Mouse (Mus musculus) granulocyte monocyte progenitor cell, adult 5-6 weeks (primary cell): Measurements from ENCODE around the gene 2300002M23Rik. TPM values are rescaled to one million over a fixed set of nuclear protein-coding genes. Genes with fewer than 3 reads are reported as not detected.

Experiments
- ATAC-seq: replicated peaks from 2 replicates; pipeline ENCODE4 v1.8.0; 2016; ENCODE audit warnings: mild to moderate bottlenecking, moderate TSS enrichment, inconsistent platforms; ENCODE audit not compliant: poor library complexity, severe bottlenecking
- total RNA-seq, 2 experiments: library from RNA; stranded (forward) in 1 of 2; stranded (reverse) in 1 of 2; fragments of 200-712, 200-1000 nt in 1 of 2; fragments of >200 nt in 1 of 2; fragmentation: Nextera tagmentation in 1 of 2; gene quantifications; 2 replicates each; pipeline ENCODE4 v1.2.3; 2014 to 2017

Gene 2300002M23Rik
- total RNA-seq, 2 experiments from 2014 or later: not detected

DNA sequence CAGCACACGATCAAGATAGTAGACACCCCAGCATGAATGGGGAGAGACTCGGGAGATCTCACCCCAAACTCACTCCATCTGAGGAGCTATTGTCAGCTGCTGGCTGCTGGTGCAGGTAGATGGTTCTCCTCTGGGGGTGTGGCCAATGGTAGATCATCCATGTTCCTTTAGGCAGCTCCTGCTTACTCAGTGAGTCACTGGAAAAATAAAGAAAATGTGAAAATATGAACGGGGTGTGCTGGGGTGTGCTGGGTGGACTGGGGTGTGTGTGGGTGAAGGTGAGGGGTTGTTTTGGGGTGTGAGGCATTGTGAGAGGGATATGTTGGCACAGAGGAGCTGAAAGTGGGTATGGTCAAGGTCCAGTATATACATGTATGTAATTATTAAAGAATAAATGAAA lies 30.1 kb downstream of the 2300002M23Rik start:
- ATAC-seq: no peak

DNA sequence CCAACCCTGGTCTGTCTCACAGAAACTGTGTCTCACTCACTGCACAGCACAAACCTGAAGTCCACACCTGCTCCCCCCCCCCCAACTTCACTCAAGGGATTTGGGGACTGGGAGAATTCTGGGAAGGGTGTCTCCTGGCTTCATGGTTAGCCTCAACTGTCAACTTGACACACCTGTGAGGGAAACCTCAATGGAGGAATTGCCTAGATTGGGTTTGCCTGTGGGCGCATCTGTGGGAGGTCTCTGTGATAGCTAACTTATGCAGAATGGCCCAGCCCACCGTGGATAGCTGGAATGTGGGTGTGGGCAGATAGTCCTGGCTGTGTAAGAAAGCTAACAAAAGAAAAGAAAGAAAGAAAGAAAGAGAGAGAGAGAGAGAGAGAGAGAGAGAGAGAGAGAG lies 34.0 kb downstream of the 2300002M23Rik start, which contains the start of gene Sfta2:
TSS of gene Sfta2 (plus strand) at position 301 of the 400 bp plus-strand sequence.
- ATAC-seq: no peak

DNA sequence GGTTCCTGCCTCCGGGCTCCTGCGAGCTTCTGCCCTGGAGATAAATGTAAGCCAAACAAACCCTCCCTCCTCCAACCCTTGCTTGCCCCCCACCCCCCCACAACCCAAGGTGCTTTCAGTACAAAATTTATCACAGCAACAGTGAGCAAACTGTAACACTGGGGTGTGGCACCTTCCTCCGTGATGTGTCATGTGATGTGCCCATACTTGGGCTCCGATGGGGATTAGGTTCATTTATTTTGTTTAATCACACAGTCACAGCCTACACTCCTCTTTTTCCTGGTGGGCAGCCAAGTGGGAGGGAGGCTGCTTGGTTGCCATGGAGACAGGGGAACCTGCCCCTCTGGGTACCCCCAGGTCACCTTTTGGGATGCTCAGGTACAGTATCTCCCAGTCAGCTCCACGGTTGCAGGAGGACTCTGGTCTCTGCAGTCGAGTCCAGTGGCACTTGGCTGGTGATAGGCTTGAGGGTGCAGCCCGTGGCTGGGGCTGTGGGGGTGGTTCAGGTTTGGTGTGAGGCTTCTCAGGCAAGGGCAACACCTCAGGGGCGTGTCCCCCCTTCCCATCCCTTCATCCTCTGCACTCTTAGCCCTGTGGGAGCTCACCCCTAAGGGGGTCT lies 34.6 kb downstream of the 2300002M23Rik start:
- ATAC-seq: no peak

DNA sequence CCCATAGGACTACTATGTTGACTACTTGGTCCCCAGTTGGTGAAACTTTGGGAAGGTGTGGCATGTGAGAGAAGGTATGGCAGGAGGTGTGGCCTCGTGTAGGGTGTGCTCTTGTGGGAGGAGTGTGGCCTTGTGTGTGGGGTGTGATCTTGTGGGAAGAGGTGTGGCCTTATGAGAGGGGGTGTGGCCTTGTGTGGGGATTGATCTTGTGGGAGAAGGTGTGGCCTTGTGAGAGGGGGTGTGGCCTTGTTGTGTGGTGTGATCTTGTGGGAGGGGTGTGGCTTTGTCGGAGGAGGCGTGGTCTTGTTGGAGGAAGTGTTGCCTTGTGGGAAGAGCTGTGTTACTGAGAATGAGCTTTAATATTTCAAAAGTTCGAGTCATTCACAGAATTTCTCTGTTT lies 49.9 kb downstream of the 2300002M23Rik start:
- ATAC-seq: peak; percentile 59

Other genes with a start within 250 kb of the 2300002M23Rik start
- gene H2-Q1, start 247.0 kb upstream of the 2300002M23Rik start, total RNA-seq (2014; fragmentation: Nextera tagmentation): not detected in 2 replicates
- gene H2-Q1, start 247.0 kb upstream of the 2300002M23Rik start, total RNA-seq (2017): not detected in 2 replicates
- gene H2-Q2, start 225.2 kb upstream of the 2300002M23Rik start, total RNA-seq (2014; fragmentation: Nextera tagmentation): 0.45 TPM in 1 of 2 replicates, not detected in the other
- not detected in 2 replicates for gene H2-Q2, start 225.2 kb upstream of the 2300002M23Rik start, total RNA-seq (2017)
- 8.3 and 15.5 TPM in 2 replicates for gene H2-Q4, start 187.8 kb upstream of the 2300002M23Rik start, total RNA-seq (2014; fragmentation: Nextera tagmentation)
- gene H2-Q4, start 187.8 kb upstream of the 2300002M23Rik start, total RNA-seq (2017): 19.5 and 23.4 TPM in 2 replicates
- gene H2-Q6, start 142.6 kb upstream of the 2300002M23Rik start, total RNA-seq (2014; fragmentation: Nextera tagmentation): 23.1 and 29.0 TPM in 2 replicates
- 30.8 and 35.5 TPM in 2 replicates for gene H2-Q6, start 142.6 kb upstream of the 2300002M23Rik start, total RNA-seq (2017)
- gene H2-Q7, start 128.3 kb upstream of the 2300002M23Rik start, total RNA-seq (2014; fragmentation: Nextera tagmentation): 27.4 and 32.8 TPM in 2 replicates
- 21.9 and 31.9 TPM in 2 replicates for gene H2-Q7, start 128.3 kb upstream of the 2300002M23Rik start, total RNA-seq (2017)
- gene H2-Q10, start 97.4 kb upstream of the 2300002M23Rik start, total RNA-seq (2014; fragmentation: Nextera tagmentation): 0.36 and 1.0 TPM in 2 replicates
- 0.22 TPM in 1 of 2 replicates, not detected in the other for gene H2-Q10, start 97.4 kb upstream of the 2300002M23Rik start, total RNA-seq (2017)
- 0.92 TPM in 1 of 2 replicates, not detected in the other for gene Pou5f1, start 61.4 kb upstream of the 2300002M23Rik start, total RNA-seq (2014; fragmentation: Nextera tagmentation)
- not detected in 2 replicates for gene Pou5f1, start 61.4 kb upstream of the 2300002M23Rik start, total RNA-seq (2017)
- gene Tcf19, start 50.6 kb upstream of the 2300002M23Rik start, total RNA-seq (2014; fragmentation: Nextera tagmentation): 20.3 and 23.9 TPM in 2 replicates
- 5.3 and 8.6 TPM in 2 replicates for gene Tcf19, start 50.6 kb upstream of the 2300002M23Rik start, total RNA-seq (2017)
- 1.0 and 14.4 TPM in 2 replicates for gene Cchcr1, start 50.4 kb upstream of the 2300002M23Rik start, total RNA-seq (2014; fragmentation: Nextera tagmentation)
- gene Cchcr1, start 50.4 kb upstream of the 2300002M23Rik start, total RNA-seq (2017): 2.7 and 5.3 TPM in 2 replicates
- not detected in 2 replicates for gene Psors1c2, start 34.2 kb upstream of the 2300002M23Rik start, total RNA-seq (2014; fragmentation: Nextera tagmentation)
- not detected in 2 replicates for gene Psors1c2, start 34.2 kb upstream of the 2300002M23Rik start, total RNA-seq (2017)
- not detected in 2 replicates for gene Cdsn, start 15.3 kb upstream of the 2300002M23Rik start, total RNA-seq (2014; fragmentation: Nextera tagmentation)
- not detected in 2 replicates for gene Cdsn, start 15.3 kb upstream of the 2300002M23Rik start, total RNA-seq (2017)
- gene Sfta2, start 34.1 kb downstream of the 2300002M23Rik start, total RNA-seq (2014; fragmentation: Nextera tagmentation): not detected in 2 replicates
- not detected in 2 replicates for gene Sfta2, start 34.1 kb downstream of the 2300002M23Rik start, total RNA-seq (2017)
- not detected in 2 replicates for gene Gm9573, start 59.2 kb downstream of the 2300002M23Rik start, total RNA-seq (2014; fragmentation: Nextera tagmentation)
- gene Gm9573, start 59.2 kb downstream of the 2300002M23Rik start, total RNA-seq (2017): not detected in 2 replicates
- not detected in 2 replicates for gene Mucl3, start 76.2 kb downstream of the 2300002M23Rik start, total RNA-seq (2014; fragmentation: Nextera tagmentation)
- gene Mucl3, start 76.2 kb downstream of the 2300002M23Rik start, total RNA-seq (2017): not detected in 2 replicates
- gene Vars2, start 100.1 kb downstream of the 2300002M23Rik start, total RNA-seq (2014; fragmentation: Nextera tagmentation): 7.3 and 30.1 TPM in 2 replicates
- gene Vars2, start 100.1 kb downstream of the 2300002M23Rik start, total RNA-seq (2017): 7.8 and 16.2 TPM in 2 replicates
- 20.3 and 41.9 TPM in 2 replicates for gene Gtf2h4, start 106.3 kb downstream of the 2300002M23Rik start, total RNA-seq (2014; fragmentation: Nextera tagmentation)
- 32.6 and 40.4 TPM in 2 replicates for gene Gtf2h4, start 106.3 kb downstream of the 2300002M23Rik start, total RNA-seq (2017)
- not detected in 2 replicates for gene Ddr1, start 137.2 kb downstream of the 2300002M23Rik start, total RNA-seq (2014; fragmentation: Nextera tagmentation)
- gene Ddr1, start 137.2 kb downstream of the 2300002M23Rik start, total RNA-seq (2017): not detected in 2 replicates